Mouse (Mus musculus): ENCODE results near the gene Gm10320.
A peak's percentile ranks its signal among the peaks of the same experiment; 100 is the strongest.

DNA sequence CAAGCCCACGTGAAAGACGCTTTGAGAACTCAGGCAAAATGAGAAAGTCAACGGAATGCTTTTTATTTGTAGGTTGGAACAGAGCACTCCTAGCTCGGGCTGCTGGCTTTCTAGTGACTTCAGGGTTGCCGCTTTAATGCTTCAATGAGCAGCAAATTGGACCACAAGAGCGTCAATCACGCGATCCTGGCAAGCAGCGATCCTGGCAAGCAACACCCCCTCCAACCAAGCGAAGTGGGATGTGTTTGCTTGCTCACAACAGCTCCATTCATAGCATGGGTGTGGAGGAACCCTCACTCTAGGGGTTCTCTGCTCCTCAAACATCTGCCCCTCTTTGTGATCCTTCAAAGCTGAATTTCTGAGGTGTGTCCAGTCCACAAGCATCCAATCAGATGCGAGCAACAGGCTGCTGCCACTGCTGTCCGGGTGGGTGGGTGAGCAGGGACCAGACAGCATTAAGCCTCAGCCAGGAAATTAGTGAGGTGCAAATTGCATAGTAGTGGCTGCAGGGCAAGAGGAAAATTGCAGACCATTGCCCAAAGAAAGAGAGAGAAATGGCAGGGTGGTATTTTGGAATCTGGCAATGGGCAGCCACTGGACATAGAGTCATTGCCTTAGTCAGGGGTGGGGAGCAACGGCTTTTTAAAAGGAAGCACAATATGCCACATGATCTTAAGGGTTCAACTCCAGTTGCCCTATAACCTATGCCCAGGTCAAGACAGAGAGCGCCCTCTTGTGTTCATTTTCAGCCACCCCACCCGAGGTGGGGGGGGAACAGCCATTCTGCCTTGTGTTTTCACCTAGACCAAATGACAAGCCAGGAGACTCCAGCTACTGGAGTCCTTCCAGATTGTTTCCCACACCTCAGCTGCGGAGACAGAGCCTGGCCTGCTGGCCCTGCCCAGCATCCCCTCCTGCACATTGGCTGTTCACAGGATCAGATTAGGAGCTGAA is 5.4 kb upstream of the Gm10320 start:
- TF ChIP-seq EP300 (IDR thresholded peaks at IDR 0.05; ENCODE audit: low read depth) (no peak), CTCF (IDR thresholded peaks at IDR 0.05; ENCODE audit: low read depth) (peak; percentile 37; the same call in 1 of the 2 replicates)

Measured in liver, embryonic 14.5 days (tissue).